Mouse (Mus musculus) kidney, adult 2 months (tissue): ENCODE measurements around the gene Nkiras1.
"Not testable (repeated sequence)": the region's sequence is repeated elsewhere in the genome, so short reads cannot be mapped to it uniquely, and the experiment has no call there.

ENCODE experiments used
- CTCF ChIP-seq: fragments of 200-500 bp; conservative IDR thresholded peaks from 2 replicates; pipeline ENCODE4 v1.5.1; 2011; ENCODE audit warnings: low read depth, mild to moderate bottlenecking, control low read depth, low read length, moderate library complexity, mixed read lengths; ENCODE audit not compliant: insufficient read depth, insufficient read length
- POLR2A ChIP-seq: fragments of 200-500 bp; IDR thresholded peaks from one replicate; pipeline ENCODE4 v1.6.1; 2011; ENCODE audit warnings: low read depth, low read length, control low read depth

DNA sequence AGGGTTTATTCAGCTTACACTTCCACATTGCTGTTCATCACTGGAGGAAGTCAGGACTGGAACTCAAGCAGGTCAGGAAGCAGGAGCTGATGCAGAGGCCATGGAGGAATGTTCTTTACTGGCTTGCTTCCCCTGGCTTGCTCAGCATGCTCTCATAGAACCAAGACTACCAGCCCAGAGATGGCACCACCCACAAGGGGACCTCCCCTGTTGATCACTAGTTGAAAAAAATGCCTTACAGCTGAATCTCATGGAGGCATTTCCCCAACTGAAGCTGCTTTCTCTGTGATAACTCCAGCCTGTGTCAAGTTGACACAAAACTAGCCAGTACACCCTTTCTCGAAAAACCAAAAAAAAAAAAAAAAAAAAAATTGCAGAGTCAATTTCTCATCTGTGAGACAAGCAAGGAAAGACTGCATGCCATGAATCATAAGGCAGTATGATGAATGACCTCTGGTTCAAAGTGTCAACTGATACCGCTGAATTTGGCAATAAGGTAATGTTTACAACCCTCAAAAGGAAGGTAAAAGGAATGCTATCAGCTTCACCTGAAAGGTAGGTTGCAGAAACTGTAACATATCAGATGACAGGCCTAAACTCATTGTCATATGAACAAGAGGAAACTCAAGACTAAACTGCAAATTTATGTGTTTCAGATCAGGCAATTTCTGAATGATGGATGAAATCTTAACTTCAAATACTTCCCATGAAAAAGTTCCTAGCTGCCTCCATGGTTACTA is 34.3 kb upstream of the Nkiras1 start:
- TF ChIP-seq CTCF, POLR2A: not testable (repeated sequence)
